Mouse (Mus musculus): Measurements from ENCODE around the gene Map2k4. TPM values are rescaled to one million over a fixed set of nuclear protein-coding genes. Genes with fewer than 3 reads are reported as not detected.
A peak's percentile ranks its signal among the peaks of the same experiment; 100 is the strongest.

Gene Map2k4
- polyA plus RNA-seq, 1 experiment from 2014 or later, result 54.0 TPM

- H3K27ac ChIP-seq, result no peak overlapping the region
- no peak for ATAC-seq (ENCODE audit: insufficient read depth, low FRiP score, low read depth)
These were observed 109.2 kb downstream of the Map2k4 start for GRCm38 (mm10) chr11:65678824-65679402.

GRCm38 (mm10) chr11:65667348-65667969 is 120.6 kb downstream of the Map2k4 start:
- no peak for ATAC-seq (ENCODE audit: insufficient read depth, low FRiP score, low read depth)
- H3K9me3 ChIP-seq, result no peaks in the 10 kb centered on the region
- H3K27me3 ChIP-seq (replicated peaks), result no peaks in the 10 kb centered on the region
- WGBS, result 46% methylated on average over 6 of the region's 6 CpGs
- no peaks in the 10 kb centered on the region for H3K36me3 ChIP-seq
- H3K9ac ChIP-seq, result no peak overlapping the region
- no peaks in the 10 kb centered on the region for H3K4me1 ChIP-seq
- no peak overlapping the region for H3K27ac ChIP-seq
- H3K4me3 ChIP-seq (replicated peaks), result no peak overlapping the region
- no peak overlapping the region for H3K4me2 ChIP-seq

More at GRCm38 (mm10) chr11:65678824-65679402, 109.2 kb downstream of the Map2k4 start:
- Histone ChIP-seq H3K9me3 (no peaks in the 10 kb centered on the region), H3K36me3 (0 out of 2 replicates have a peak, but pooled peaks cover 4% of the 10 kb centered on the region), H3K4me1 (no peaks in the 10 kb centered on the region; the same call in 1 of the 2 replicates), H3K27me3 (replicated peaks) (no peaks in the 10 kb centered on the region), H3K9ac (no peak overlapping the region), H3K4me3 (replicated peaks) (no peak overlapping the region), H3K4me2 (peak overlapping the region; percentile 25)
- 29% methylated on average over 12 of the region's 12 CpGs for WGBS

GRCm38 (mm10) chr11:65664903-65665302 is 123.2 kb downstream of the Map2k4 start:
- 43% methylated on average over 6 of the region's 6 CpGs for WGBS

GRCm38 (mm10) chr11:65661790-65662522 is 126.1 kb downstream of the Map2k4 start:
- ATAC-seq (ENCODE audit: insufficient read depth, low FRiP score, low read depth), result no peak; the same call in 1 of the 2 replicates
- H3K4me2 ChIP-seq, result no peak overlapping the region
- H3K27ac ChIP-seq, result 0 out of 2 replicates have a peak overlapping the region, but pooled peaks have one; percentile 54
- no peaks in the 10 kb centered on the region for H3K36me3 ChIP-seq
- H3K9me3 ChIP-seq, result no peaks in the 10 kb centered on the region
- H3K27me3 ChIP-seq (replicated peaks), result no peaks in the 10 kb centered on the region
- H3K4me1 ChIP-seq, result no peaks in the 10 kb centered on the region
- 37% methylated on average over 8 of the region's 8 CpGs for WGBS
- no peak overlapping the region for H3K9ac ChIP-seq
- no peak overlapping the region for H3K4me3 ChIP-seq (replicated peaks)

More at GRCm38 (mm10) chr11:65664903-65665302, 123.2 kb downstream of the Map2k4 start:
- ATAC-seq (ENCODE audit: insufficient read depth, low FRiP score, low read depth), result no peak
- no peak overlapping the region for H3K4me3 ChIP-seq (replicated peaks)
- no peaks in the 10 kb centered on the region for H3K27me3 ChIP-seq (replicated peaks)
- H3K27ac ChIP-seq, result no peak overlapping the region
- H3K9ac ChIP-seq, result no peak overlapping the region
- H3K4me2 ChIP-seq, result no peak overlapping the region
- no peaks in the 10 kb centered on the region for H3K9me3 ChIP-seq
- no peaks in the 10 kb centered on the region for H3K4me1 ChIP-seq
- no peaks in the 10 kb centered on the region for H3K36me3 ChIP-seq

- no peaks in the 10 kb centered on the region for H3K36me3 ChIP-seq
- H3K9me3 ChIP-seq, result no peaks in the 10 kb centered on the region
- H3K27ac ChIP-seq, result no peak overlapping the region
- WGBS, result 79% methylated on average over 8 of the region's 8 CpGs
- no peak overlapping the region for H3K9ac ChIP-seq
- no peak overlapping the region for H3K4me3 ChIP-seq (replicated peaks)
- H3K27me3 ChIP-seq (replicated peaks), result no peaks in the 10 kb centered on the region
- no peak overlapping the region for H3K4me2 ChIP-seq
- no peak for ATAC-seq (ENCODE audit: insufficient read depth, low FRiP score, low read depth)
- H3K4me1 ChIP-seq, result 0 out of 2 replicates have a peak, but pooled peaks cover 3% of the 10 kb centered on the region
These were observed 134.2 kb downstream of the Map2k4 start for GRCm38 (mm10) chr11:65653932-65654331.

GRCm38 (mm10) chr11:65651426-65651825 is 136.7 kb downstream of the Map2k4 start:
- H3K9ac ChIP-seq, result no peak overlapping the region
- peaks cover 4% of the 10 kb centered on the region; the same call in 1 of the 2 replicates for H3K4me1 ChIP-seq
- no peak overlapping the region for H3K4me3 ChIP-seq (replicated peaks)
- H3K4me2 ChIP-seq, result no peak overlapping the region
- no peaks in the 10 kb centered on the region for H3K27me3 ChIP-seq (replicated peaks)
- 62% methylated on average over 7 of the region's 7 CpGs for WGBS
- no peak for ATAC-seq (ENCODE audit: insufficient read depth, low FRiP score, low read depth)
- no peaks in the 10 kb centered on the region for H3K36me3 ChIP-seq
- H3K27ac ChIP-seq, result no peak overlapping the region
- H3K9me3 ChIP-seq, result no peaks in the 10 kb centered on the region

GRCm38 (mm10) chr11:65649956-65650715 is 138.0 kb downstream of the Map2k4 start:
- WGBS, result 53% methylated on average over 4 of the region's 4 CpGs
- no peak overlapping the region for H3K27ac ChIP-seq
- peaks cover 3% of the 10 kb centered on the region; the same call in 1 of the 2 replicates for H3K4me1 ChIP-seq
- H3K4me2 ChIP-seq, result no peak overlapping the region
- H3K36me3 ChIP-seq, result no peaks in the 10 kb centered on the region
- no peaks in the 10 kb centered on the region for H3K9me3 ChIP-seq
- H3K9ac ChIP-seq, result no peak overlapping the region
- no peak overlapping the region for H3K4me3 ChIP-seq (replicated peaks)
- ATAC-seq (ENCODE audit: insufficient read depth, low FRiP score, low read depth), result peak; percentile 84
- no peaks in the 10 kb centered on the region for H3K27me3 ChIP-seq (replicated peaks)

GRCm38 (mm10) chr11:65649469-65649868 is 138.6 kb downstream of the Map2k4 start:
- ATAC-seq (ENCODE audit: insufficient read depth, low FRiP score, low read depth), result no peak
- no peak overlapping the region for H3K9ac ChIP-seq
- H3K9me3 ChIP-seq, result no peaks in the 10 kb centered on the region
- peaks cover 6% of the 10 kb centered on the region; the same call in 1 of the 2 replicates for H3K4me1 ChIP-seq
- no peak overlapping the region for H3K27ac ChIP-seq
- H3K4me3 ChIP-seq (replicated peaks), result no peak overlapping the region
- H3K27me3 ChIP-seq (replicated peaks), result no peaks in the 10 kb centered on the region
- WGBS, result 70% methylated on average over 4 of the region's 4 CpGs
- H3K36me3 ChIP-seq, result no peaks in the 10 kb centered on the region
- H3K4me2 ChIP-seq, result no peak overlapping the region

- Histone ChIP-seq H3K4me3 (replicated peaks) (no peak overlapping the region), H3K9me3 (no peaks in the 10 kb centered on the region), H3K27ac (peak overlapping the region; percentile 44), H3K36me3 (no peaks in the 10 kb centered on the region), H3K4me2 (no peak overlapping the region), H3K27me3 (replicated peaks) (no peaks in the 10 kb centered on the region), H3K4me1 (peaks cover 8% of the 10 kb centered on the region; the same call in 1 of the 2 replicates), H3K9ac (no peak overlapping the region)
- 56% methylated on average over 5 of the region's 5 CpGs for WGBS
- ATAC-seq (ENCODE audit: insufficient read depth, low FRiP score, low read depth), result no peak
These were observed 141.8 kb downstream of the Map2k4 start for GRCm38 (mm10) chr11:65646314-65646713.

- ATAC-seq (ENCODE audit: insufficient read depth, low FRiP score, low read depth), result 0 out of 2 replicates have a peak, but pooled peaks have one; percentile 31
These were observed 143.6 kb downstream of the Map2k4 start for GRCm38 (mm10) chr11:65644539-65644938.

GRCm38 (mm10) chr11:65640261-65640660 is 147.8 kb downstream of the Map2k4 start:
- Histone ChIP-seq H3K27ac (peak overlapping the region; percentile 54; the same call in 1 of the 2 replicates), H3K9me3 (no peaks in the 10 kb centered on the region), H3K27me3 (replicated peaks) (no peaks in the 10 kb centered on the region), H3K4me1 (peaks cover 11% of the 10 kb centered on the region; the same call in 1 of the 2 replicates), H3K9ac (no peak overlapping the region), H3K4me3 (replicated peaks) (no peak overlapping the region), H3K36me3 (no peaks in the 10 kb centered on the region), H3K4me2 (no peak overlapping the region)
- ATAC-seq (ENCODE audit: insufficient read depth, low FRiP score, low read depth), result no peak
- WGBS, result 49% methylated on average over 6 of the region's 6 CpGs

More at GRCm38 (mm10) chr11:65644539-65644938, 143.6 kb downstream of the Map2k4 start:
- H3K4me2 ChIP-seq, result no peak overlapping the region
- no peaks in the 10 kb centered on the region for H3K36me3 ChIP-seq
- H3K4me1 ChIP-seq, result peaks cover 14% of the 10 kb centered on the region; the same call in 1 of the 2 replicates
- H3K9ac ChIP-seq, result no peak overlapping the region
- H3K4me3 ChIP-seq (replicated peaks), result no peak overlapping the region
- H3K27me3 ChIP-seq (replicated peaks), result no peaks in the 10 kb centered on the region
- H3K27ac ChIP-seq, result no peak overlapping the region
- WGBS, result 37% methylated on average over 4 of the region's 4 CpGs
- no peaks in the 10 kb centered on the region for H3K9me3 ChIP-seq
